ENCODE assay signal across 11 mouse cellular contexts in the genomic region with DNA sequence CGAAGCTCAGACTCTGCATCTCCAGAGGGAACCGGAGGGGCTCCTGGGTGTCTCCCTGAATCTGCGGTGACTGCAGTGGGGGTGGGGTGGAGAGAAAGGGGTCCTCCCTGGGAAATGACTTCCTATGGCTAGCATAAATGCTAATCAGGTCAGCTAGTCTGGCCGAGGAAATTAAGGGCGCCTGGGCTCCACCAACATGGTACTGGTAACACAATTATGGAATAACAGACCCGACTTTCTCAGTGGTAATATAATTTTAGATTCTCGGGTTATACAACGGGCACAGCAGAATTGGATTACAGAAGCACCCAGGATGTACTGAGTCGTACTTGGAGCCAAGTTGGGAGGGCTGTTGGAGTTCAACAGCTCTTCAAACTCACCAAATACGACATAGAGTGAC. TPM values are rescaled to one million over a fixed set of nuclear protein-coding genes. Genes with fewer than 3 reads are reported as not detected.
"Had no signal": no experiment of that assay in that cellular context is flagged by ENCODE, and none has a peak within 500 bp of the region (broad histone marks: within the 10 kb centered on the region; RNA-seq: fewer than 3 reads in every experiment).

No protein-coding gene starts in this region.

- H3K4me1 ChIP-seq: liver, embryonic 13.5 days had no signal

- H3K9me3 ChIP-seq: liver, embryonic 13.5 days had no signal

- H3K27ac ChIP-seq: kidney, postnatal 0 days; liver, embryonic 13.5 days had no signal

- H3K4me2 ChIP-seq: liver, embryonic 13.5 days; midbrain, embryonic 11.5 days had no signal

- H3K4me3 ChIP-seq: liver, embryonic 13.5 days had no signal

- H3K9ac ChIP-seq: liver, embryonic 13.5 days had no signal

- DNase-seq: kidney, postnatal 25 days; liver, embryonic 13.5 days; lung, adult 2 months; lung, postnatal 14 days; lung, postnatal 4 days; midbrain, embryonic 14.5 days; thymus, adult 18-20 months; thymus, postnatal 36 days had no signal

- H3K36me3 ChIP-seq: liver, embryonic 13.5 days had no signal

- H3K27me3 ChIP-seq: liver, embryonic 13.5 days had no signal

RNA-seq across cellular contexts. Expression of gene Myo18b, which starts 40.5 kb away (rescaled TPM):
- total RNA-seq: megakaryocyte-erythroid progenitor cell, adult 5-6 weeks had no signal
